Mouse (Mus musculus): ENCODE measurements around the gene Prelid1. TPM values are rescaled to one million over a fixed set of nuclear protein-coding genes. Genes with fewer than 3 reads are reported as not detected.
A peak's percentile ranks its signal among the peaks of the same experiment; 100 is the strongest.

Gene Prelid1
- polyA plus RNA-seq (2017; shearing (Covaris generic)), result 100 to 1,000 TPM; 196 to 371 (median 209) TPM

- ATAC-seq, result no peak
Measured at GRCm38 (mm10) chr13:55319931-55320533, at the start of gene Prelid1. TSS of gene Prelid1 (plus strand) at chr13:55320500.

- ATAC-seq, result no peak
Measured at GRCm38 (mm10) chr13:55277203-55277602, 43.1 kb upstream of the Prelid1 start.

- ATAC-seq, result no peak
Measured at GRCm38 (mm10) chr13:55277646-55278045, 42.7 kb upstream of the Prelid1 start.

GRCm38 (mm10) chr13:55288854-55289253, 31.4 kb upstream of the Prelid1 start:
- no peak for ATAC-seq

GRCm38 (mm10) chr13:55296760-55297159, 23.5 kb upstream of the Prelid1 start:
- ATAC-seq, result no peak

GRCm38 (mm10) chr13:55300913-55301312, 19.4 kb upstream of the Prelid1 start:
- ATAC-seq, result no peak

GRCm38 (mm10) chr13:55312028-55312630, 8.2 kb upstream of the Prelid1 start:
- no peak for ATAC-seq

GRCm38 (mm10) chr13:55313051-55313450, 7.2 kb upstream of the Prelid1 start:
- no peak for ATAC-seq

- ATAC-seq, result no peak
Measured at GRCm38 (mm10) chr13:55314891-55315412, 5.3 kb upstream of the Prelid1 start.

- ATAC-seq, result no peak
Measured at GRCm38 (mm10) chr13:55318351-55318750, 1.9 kb upstream of the Prelid1 start.

- peak; percentile 93 for ATAC-seq
Measured at GRCm38 (mm10) chr13:55321434-55322129, 1.3 kb downstream of the Prelid1 start, which contains the start of gene Rab24. TSS of gene Rab24 (minus strand) at chr13:55321946.

GRCm38 (mm10) chr13:55322130-55322825, 2.0 kb downstream of the Prelid1 start:
- peak; percentile 30 for ATAC-seq

- ATAC-seq, result no peak
Measured at GRCm38 (mm10) chr13:55325596-55325995, 5.3 kb downstream of the Prelid1 start.

GRCm38 (mm10) chr13:55327169-55327568, 6.9 kb downstream of the Prelid1 start:
- ATAC-seq, result peak; percentile 4

GRCm38 (mm10) chr13:55327633-55328032, 7.3 kb downstream of the Prelid1 start:
- peak; percentile 92 for ATAC-seq

- no peak for ATAC-seq
Measured at GRCm38 (mm10) chr13:55328171-55328570, 7.9 kb downstream of the Prelid1 start.

- no peak for ATAC-seq
Measured at GRCm38 (mm10) chr13:55328641-55329040, 8.3 kb downstream of the Prelid1 start.

- no peak for ATAC-seq
Measured at GRCm38 (mm10) chr13:55329109-55329682, 8.9 kb downstream of the Prelid1 start.

GRCm38 (mm10) chr13:55329683-55330566, 9.6 kb downstream of the Prelid1 start, which contains the start of gene Mxd3:
TSS of gene Mxd3 (minus strand) at chr13:55329823.
- peak; percentile 71 for ATAC-seq

- ATAC-seq, result no peak
Measured at GRCm38 (mm10) chr13:55330567-55331400, 10.5 kb downstream of the Prelid1 start.

Measured in inflammation-experienced regulatory T-cells, adult 6 months (primary cell).